Mouse (Mus musculus) stomach, embryonic 16.5 days (tissue): Measurements from ENCODE around the gene Gm21973. TPM values are rescaled to one million over a fixed set of nuclear protein-coding genes. Genes with fewer than 3 reads are reported as not detected.

Experiments
- ATAC-seq: fragments of 200-750 bp; cut with Nextera tagmentation; 2 replicates; pipeline ENCODE4 v1.8.0; 2017; ENCODE audit warnings: moderate number of reproducible peaks, moderate TSS enrichment; ENCODE audit not compliant: insufficient read depth, low FRiP score
- H3K27ac ChIP-seq: fragments of 300-500 bp; sonication (generic); 2 replicates; pipeline ENCODE4 v1.5.1; 2014; ENCODE audit warnings: low read length
- H3K27me3 ChIP-seq: fragments of 300-500 bp; sonication (generic); 2 replicates; pipeline ENCODE4 v1.6.1; 2014; ENCODE audit warnings: low read length, control low read depth, mixed read lengths; ENCODE audit not compliant: control insufficient read depth, insufficient read depth
- H3K36me3 ChIP-seq: fragments of 300-500 bp; sonication (generic); 2 replicates; pipeline ENCODE4 v1.6.1; 2014; ENCODE audit warnings: low read length; ENCODE audit not compliant: control insufficient read depth, insufficient read depth
- H3K4me1 ChIP-seq: fragments of 300-500 bp; sonication (generic); 2 replicates; pipeline ENCODE4 v1.6.1; 2014; ENCODE audit warnings: low read length, control low read depth, mixed read lengths; ENCODE audit not compliant: control insufficient read depth, insufficient read depth
- H3K4me2 ChIP-seq: fragments of 300-500 bp; sonication (generic); 2 replicates; pipeline ENCODE4 v1.6.1; 2014; ENCODE audit warnings: low read depth, low read length, mixed read lengths
- H3K4me3 ChIP-seq: fragments of 300-500 bp; sonication (generic); replicated peaks from 2 replicates; pipeline ENCODE4 v1.5.1; 2014; ENCODE audit warnings: mild to moderate bottlenecking, low read length
- H3K9ac ChIP-seq: fragments of 300-500 bp; sonication (generic); 2 replicates; pipeline ENCODE4 v1.6.1; 2014; ENCODE audit warnings: low read length
- H3K9me3 ChIP-seq: fragments of 300-500 bp; sonication (generic); replicated peaks from 2 replicates; pipeline ENCODE4 v1.6.1; 2016; ENCODE audit warnings: low read length, control low read depth; ENCODE audit not compliant: control insufficient read depth
- WGBS: fragments of 180-500 bp; shearing (Covaris S2); extraction: QIAGEN DNeasy Blood & Tissue Kit; methylation state at CpG from one replicate; pipeline ENCODE4 v1.1.7; 2014; 5-methylcytosine and 5-hydroxymethylcytosine counted together
- polyA plus RNA-seq: library from polyadenylated mRNA; unstranded; fragments of >200 nt; fragmentation: Nextera tagmentation; extraction: Ambion mirVana; gene quantifications from 2 replicates; pipeline ENCODE4 v1.2.1, GENCODE M21; 2015

Gene Gm21973
- not detected in 2 replicates for polyA plus RNA-seq

- H3K27ac ChIP-seq, result no peak within 1 kb of the TSS
- H3K27me3 ChIP-seq, result no peaks in the 10 kb centered on the region
- H3K4me2 ChIP-seq, result no peak within 1 kb of the TSS
- H3K36me3 ChIP-seq, result no peaks in the 10 kb centered on the region
- H3K4me1 ChIP-seq, result no peaks in the 10 kb centered on the region
- H3K9ac ChIP-seq, result no peak within 1 kb of the TSS
- no peak within 1 kb of the TSS for H3K4me3 ChIP-seq
- no peak for ATAC-seq
- WGBS, result 83% methylated on average over 2 of the region's 2 CpGs
- no peaks in the 10 kb centered on the region for H3K9me3 ChIP-seq
Observed at GRCm38 (mm10) chr15:10325080-10325479, at the start of gene Gm21973. Gm21973 (plus strand) TSS chr15:10325380.

GRCm38 (mm10) chr15:10276386-10276785 lies 48.8 kb upstream of the Gm21973 start:
- H3K27ac ChIP-seq, result no peak overlapping the region
- no peaks in the 10 kb centered on the region for H3K36me3 ChIP-seq

GRCm38 (mm10) chr15:10277461-10277860 lies 47.7 kb upstream of the Gm21973 start:
- no peak overlapping the region for H3K9ac ChIP-seq

More at GRCm38 (mm10) chr15:10276386-10276785, 48.8 kb upstream of the Gm21973 start:
- H3K9ac ChIP-seq, result no peak overlapping the region
- no peaks in the 10 kb centered on the region for H3K27me3 ChIP-seq
- no peaks in the 10 kb centered on the region for H3K9me3 ChIP-seq
- no peak for ATAC-seq
- no peak overlapping the region for H3K4me2 ChIP-seq
- no peak overlapping the region for H3K4me3 ChIP-seq
- H3K4me1 ChIP-seq, result no peaks in the 10 kb centered on the region

DNA sequence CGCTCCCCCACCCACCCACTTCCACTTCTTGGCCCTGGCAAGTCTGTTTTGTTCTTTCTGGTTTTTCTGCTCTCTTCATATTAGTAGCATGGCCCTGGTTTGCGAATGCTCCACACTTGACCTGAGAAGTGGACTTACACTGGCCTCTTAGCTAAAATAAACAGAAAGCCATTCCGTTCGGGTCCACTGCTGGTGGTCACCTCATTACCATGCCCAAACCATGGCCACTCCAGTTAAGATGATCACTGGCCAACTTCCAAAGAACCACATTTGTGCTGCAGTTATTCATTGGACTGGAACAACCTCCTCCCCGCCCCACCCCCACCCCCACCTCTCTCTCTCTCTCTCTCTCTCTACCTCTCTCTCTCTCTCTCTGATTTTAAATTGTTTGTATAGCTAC lies 43.6 kb upstream of the Gm21973 start:
- H3K4me2 ChIP-seq, result no peak overlapping the region
- no peaks in the 10 kb centered on the region for H3K36me3 ChIP-seq
- no peak overlapping the region for H3K27ac ChIP-seq
- ATAC-seq, result no peak
- no peaks in the 10 kb centered on the region for H3K9me3 ChIP-seq
- H3K4me1 ChIP-seq, result no peaks in the 10 kb centered on the region
- H3K4me3 ChIP-seq, result no peak overlapping the region
- no peak overlapping the region for H3K9ac ChIP-seq
- WGBS, result 64% methylated on average over 5 of the region's 5 CpGs
- no peaks in the 10 kb centered on the region for H3K27me3 ChIP-seq

More at GRCm38 (mm10) chr15:10277461-10277860, 47.7 kb upstream of the Gm21973 start:
- H3K4me3 ChIP-seq, result no peak overlapping the region
- 74% methylated on average over 4 of the region's 4 CpGs for whole genome bisulfite sequencing
- no peaks in the 10 kb centered on the region for H3K9me3 ChIP-seq
- no peak for ATAC-seq
- H3K27ac ChIP-seq, result no peak overlapping the region
- H3K4me2 ChIP-seq, result no peak overlapping the region
- no peaks in the 10 kb centered on the region for H3K36me3 ChIP-seq
- H3K4me1 ChIP-seq, result no peaks in the 10 kb centered on the region
- H3K27me3 ChIP-seq, result no peaks in the 10 kb centered on the region

DNA sequence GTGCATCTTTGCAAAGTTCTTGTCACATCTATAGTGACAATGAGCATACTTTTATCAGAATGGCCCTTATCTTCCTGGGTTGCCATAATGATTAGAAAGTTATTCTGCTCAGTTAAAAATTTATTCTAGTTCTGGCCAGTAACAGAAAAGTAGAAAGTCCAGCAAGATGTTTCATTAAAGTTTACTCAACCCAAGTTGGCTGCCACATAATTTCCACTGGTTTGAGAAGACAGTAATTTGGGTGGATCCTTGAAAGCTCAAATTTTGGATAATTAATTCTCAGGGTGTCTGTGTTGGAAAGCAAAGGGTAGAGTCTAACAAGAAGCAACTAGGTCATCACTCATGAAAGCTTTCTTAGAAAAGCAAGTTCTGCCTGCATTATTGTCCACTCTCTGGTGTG lies 41.5 kb upstream of the Gm21973 start:
- Histone ChIP-seq H3K27me3 (no peaks in the 10 kb centered on the region), H3K27ac (no peak overlapping the region), H3K36me3 (no peaks in the 10 kb centered on the region), H3K9me3 (no peaks in the 10 kb centered on the region), H3K4me3 (no peak overlapping the region), H3K4me2 (no peak overlapping the region), H3K4me1 (no peaks in the 10 kb centered on the region), H3K9ac (no peak overlapping the region)
- no peak for ATAC-seq

GRCm38 (mm10) chr15:10296570-10296969 lies 28.6 kb upstream of the Gm21973 start:
- Histone ChIP-seq H3K9ac (no peak overlapping the region), H3K27me3 (no peaks in the 10 kb centered on the region), H3K4me3 (no peak overlapping the region), H3K27ac (no peak overlapping the region), H3K4me2 (no peak overlapping the region), H3K9me3 (no peaks in the 10 kb centered on the region), H3K4me1 (no peaks in the 10 kb centered on the region), H3K36me3 (no peaks in the 10 kb centered on the region)
- ATAC-seq, result no peak
- 85% methylated on average over 1 of the region's 1 CpGs for WGBS

GRCm38 (mm10) chr15:10298058-10298457 lies 27.1 kb upstream of the Gm21973 start:
- H3K36me3 ChIP-seq, result no peaks in the 10 kb centered on the region
- no peak overlapping the region for H3K9ac ChIP-seq
- no peaks in the 10 kb centered on the region for H3K4me1 ChIP-seq
- no peaks in the 10 kb centered on the region for H3K9me3 ChIP-seq
- H3K4me3 ChIP-seq, result no peak overlapping the region
- no peaks in the 10 kb centered on the region for H3K27me3 ChIP-seq
- ATAC-seq, result no peak
- no peak overlapping the region for H3K27ac ChIP-seq
- WGBS, result 68% methylated on average over 1 of the region's 1 CpGs
- H3K4me2 ChIP-seq, result no peak overlapping the region

- Histone ChIP-seq H3K27me3 (no peaks in the 10 kb centered on the region), H3K4me2 (no peak overlapping the region), H3K9ac (no peak overlapping the region), H3K4me1 (no peaks in the 10 kb centered on the region), H3K36me3 (no peaks in the 10 kb centered on the region), H3K4me3 (no peak overlapping the region), H3K27ac (no peak overlapping the region), H3K9me3 (no peaks in the 10 kb centered on the region)
- no peak for ATAC-seq
- 79% methylated on average over 3 of the region's 3 CpGs for WGBS
Observed at GRCm38 (mm10) chr15:10299467-10299866, 25.7 kb upstream of the Gm21973 start.

DNA sequence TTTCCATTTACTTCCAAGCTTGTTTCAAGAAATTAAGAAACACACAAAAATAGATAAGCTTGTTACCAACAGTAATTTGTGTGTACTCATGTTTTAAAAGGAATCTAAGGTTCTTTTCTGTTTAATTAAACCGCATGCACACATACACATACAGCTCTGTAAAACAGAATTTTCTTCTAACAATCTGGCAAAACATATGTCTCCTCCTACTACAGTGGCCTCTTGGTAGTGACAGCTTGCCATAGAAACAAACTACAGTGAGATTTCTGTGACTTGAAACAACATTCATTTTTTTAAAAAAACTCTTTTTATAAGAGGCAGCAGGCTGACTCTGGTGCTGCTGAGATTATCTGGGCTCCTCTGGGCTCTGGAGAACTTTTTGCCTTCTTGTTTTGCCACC lies 18.7 kb upstream of the Gm21973 start:
- WGBS, result 86% methylated on average over 1 of the region's 1 CpGs

GRCm38 (mm10) chr15:10311826-10312225 lies 13.4 kb upstream of the Gm21973 start:
- Histone ChIP-seq H3K27ac (no peak overlapping the region), H3K36me3 (no peaks in the 10 kb centered on the region), H3K9ac (no peak overlapping the region), H3K4me3 (no peak overlapping the region), H3K4me2 (no peak overlapping the region), H3K27me3 (no peaks in the 10 kb centered on the region), H3K9me3 (no peaks in the 10 kb centered on the region), H3K4me1 (no peaks in the 10 kb centered on the region)
- 66% methylated on average over 5 of the region's 5 CpGs for WGBS
- ATAC-seq, result no peak

More for the DNA sequence above, 18.7 kb upstream of the Gm21973 start:
- H3K9ac ChIP-seq, result no peak overlapping the region
- H3K36me3 ChIP-seq, result no peaks in the 10 kb centered on the region
- no peak overlapping the region for H3K4me3 ChIP-seq
- H3K4me2 ChIP-seq, result no peak overlapping the region
- H3K4me1 ChIP-seq, result no peaks in the 10 kb centered on the region
- no peak for ATAC-seq
- no peak overlapping the region for H3K27ac ChIP-seq
- H3K27me3 ChIP-seq, result no peaks in the 10 kb centered on the region
- H3K9me3 ChIP-seq, result no peaks in the 10 kb centered on the region
